ENCODE assay signal across 9 mouse cellular contexts in genomic region chr10:100590323-100590722, GRCm38 (mm10). TPM values are rescaled to one million over a fixed set of nuclear protein-coding genes. Genes with fewer than 3 reads are reported as not detected.
DNase-seq lines count a peak whose midpoint lies in the region; ATAC-seq lines count a peak whose summit lies in the region.
"Had no signal": no experiment of that assay in that cellular context is flagged by ENCODE, and none has a peak within 500 bp of the region (broad histone marks: within the 10 kb centered on the region; RNA-seq: fewer than 3 reads in every experiment).

4930430F08Rik (minus strand) TSS chr10:100590423.
1700017N19Rik (plus strand) TSS chr10:100590484.

- H3K4me3 ChIP-seq in heart, embryonic 16.5 days (ENCODE audit: low read length): peak within 1 kb of the TSS; percentile 96
- H3K4me3 ChIP-seq in embryonic facial prominence, embryonic 12.5 days: peak within 1 kb of the TSS; percentile 64
- H3K4me3 ChIP-seq in hindbrain, embryonic 16.5 days (ENCODE audit: low read length): peak within 1 kb of the TSS; percentile 91
- peak within 1 kb of the TSS; percentile 73 for H3K4me3 ChIP-seq in midbrain, embryonic 12.5 days

- no peak within 1 kb of the TSS for H3K27ac ChIP-seq in heart, embryonic 16.5 days (ENCODE audit: low read length)
- no peak within 1 kb of the TSS for H3K27ac ChIP-seq in embryonic facial prominence, embryonic 12.5 days
- no peak within 1 kb of the TSS for H3K27ac ChIP-seq in hindbrain, embryonic 16.5 days (ENCODE audit: low read depth, low read length)
- no peak within 1 kb of the TSS for H3K27ac ChIP-seq in midbrain, embryonic 12.5 days (replicated peaks)

- peak within 1 kb of the TSS; percentile 86 for H3K4me2 ChIP-seq in heart, embryonic 16.5 days (ENCODE audit: low read depth, low read length)
- peak within 1 kb of the TSS; percentile 63 for H3K4me2 ChIP-seq in embryonic facial prominence, embryonic 12.5 days (replicated peaks)
- peak within 1 kb of the TSS; percentile 87 for H3K4me2 ChIP-seq in hindbrain, embryonic 16.5 days (ENCODE audit: low read length)
- H3K4me2 ChIP-seq in midbrain, embryonic 12.5 days (replicated peaks): peak within 1 kb of the TSS; percentile 60

- no peaks in the 10 kb centered on the region for H3K36me3 ChIP-seq in heart, embryonic 16.5 days (ENCODE audit: control insufficient read depth, insufficient read depth)
- no peaks in the 10 kb centered on the region for H3K36me3 ChIP-seq in embryonic facial prominence, embryonic 12.5 days
- H3K36me3 ChIP-seq in hindbrain, embryonic 16.5 days (ENCODE audit: control insufficient read depth, insufficient read depth, low read length): no peaks in the 10 kb centered on the region
- no peaks in the 10 kb centered on the region for H3K36me3 ChIP-seq in midbrain, embryonic 12.5 days

- no peak for ATAC-seq in heart, embryonic 16.5 days (replicated peaks; ENCODE audit: extremely low read depth, insufficient read depth, low FRiP score)
- ATAC-seq in embryonic facial prominence, embryonic 12.5 days (ENCODE audit: insufficient number of reproducible peaks, insufficient read depth, low FRiP score, low TSS enrichment): no peak
- ATAC-seq in hindbrain, embryonic 16.5 days: no peak
- ATAC-seq in midbrain, embryonic 12.5 days (ENCODE audit: low FRiP score, low read depth): no peak
- ATAC-seq in inflammation-experienced regulatory T-cells, adult 6 months: no peak

- H3K9ac ChIP-seq in heart, embryonic 16.5 days (ENCODE audit: low read length): no peak within 1 kb of the TSS
- H3K9ac ChIP-seq in embryonic facial prominence, embryonic 12.5 days: no peak within 1 kb of the TSS
- no peak within 1 kb of the TSS; the same call in 1 of the 2 replicates for H3K9ac ChIP-seq in hindbrain, embryonic 16.5 days (ENCODE audit: low read depth, low read length)
- H3K9ac ChIP-seq in midbrain, embryonic 12.5 days (replicated peaks): no peak within 1 kb of the TSS

- H3K27me3 ChIP-seq in heart, embryonic 16.5 days (ENCODE audit: control insufficient read depth, insufficient read depth, low read length): no peaks in the 10 kb centered on the region
- H3K27me3 ChIP-seq in embryonic facial prominence, embryonic 12.5 days: no peaks in the 10 kb centered on the region
- no peaks in the 10 kb centered on the region for H3K27me3 ChIP-seq in hindbrain, embryonic 16.5 days (replicated peaks; ENCODE audit: control insufficient read depth, insufficient read depth, low read length)
- H3K27me3 ChIP-seq in midbrain, embryonic 12.5 days: no peaks in the 10 kb centered on the region

- DNase-seq in heart, postnatal 10 days: no peak
- DNase-seq in Muller cell, postnatal 12 days (ENCODE audit: inconsistent ontology term): no peak
- no peak for DNase-seq in layer of hippocampus, adult 9-10 months (ENCODE audit: low spot score)

- WGBS in heart, embryonic 16.5 days: 79% methylated on average over 1 of the region's 1 CpGs
- WGBS in embryonic facial prominence, embryonic 12.5 days: 90% methylated on average over 1 of the region's 1 CpGs
- WGBS in hindbrain, embryonic 16.5 days: 72% methylated on average over 1 of the region's 1 CpGs
- 80% methylated on average over 1 of the region's 1 CpGs for WGBS in midbrain, embryonic 12.5 days

- intact Hi-C loops in heart, postnatal 10 days (cut with DNase I): no loop called here

- no peaks in the 10 kb centered on the region for H3K9me3 ChIP-seq in heart, embryonic 16.5 days (replicated peaks; ENCODE audit: control insufficient read depth, low read length)
- no peaks in the 10 kb centered on the region for H3K9me3 ChIP-seq in embryonic facial prominence, embryonic 12.5 days
- no peaks in the 10 kb centered on the region for H3K9me3 ChIP-seq in hindbrain, embryonic 16.5 days (ENCODE audit: control insufficient read depth, low read length)
- no peaks in the 10 kb centered on the region for H3K9me3 ChIP-seq in midbrain, embryonic 12.5 days

- peaks cover 5% of the 10 kb centered on the region; the same call in 1 of the 2 replicates for H3K4me1 ChIP-seq in heart, embryonic 16.5 days (ENCODE audit: control insufficient read depth, insufficient read depth, low read length)
- H3K4me1 ChIP-seq in embryonic facial prominence, embryonic 12.5 days: peaks cover 6% of the 10 kb centered on the region; the same call in 1 of the 2 replicates
- H3K4me1 ChIP-seq in hindbrain, embryonic 16.5 days (ENCODE audit: control insufficient read depth, insufficient read depth, low read depth, low read length): peaks cover 6% of the 10 kb centered on the region; the same call in 1 of the 2 replicates
- H3K4me1 ChIP-seq in midbrain, embryonic 12.5 days: peaks cover 7% of the 10 kb centered on the region

RNA-seq across cellular contexts. Expression of gene 4930430F08Rik, which starts in this region (rescaled TPM):
- polyA plus RNA-seq in heart, embryonic 16.5 days (2015; fragmentation: Nextera tagmentation; extraction: Ambion mirVana): 7.4 and 7.8 TPM in 2 replicates
- total RNA-seq in heart, postnatal 10 days (2021): 1 to 10 TPM; 2.3 to 3.4 TPM
- 7.5 and 9.3 TPM in 2 replicates for polyA plus RNA-seq in embryonic facial prominence, embryonic 12.5 days (2016; fragmentation: Nextera tagmentation; extraction: Ambion mirVana)
- polyA plus RNA-seq in hindbrain, embryonic 16.5 days (2015; fragmentation: Nextera tagmentation; extraction: Ambion mirVana): 14.4 and 17.8 TPM in 2 replicates
- polyA plus RNA-seq in midbrain, embryonic 12.5 days (2016; fragmentation: Nextera tagmentation; extraction: Ambion mirVana): 10.5 and 12.7 TPM in 2 replicates
- 10 to 100 TPM in 2 of 3 experiments, 1 to 10 TPM in 1; 9.9 to 13.7 (median 10.8) TPM for polyA plus RNA-seq in inflammation-experienced regulatory T-cells, adult 6 months (2017; shearing (Covaris generic))

RNA-seq across cellular contexts. Expression of gene 1700017N19Rik, which starts in this region (rescaled TPM):
- polyA plus RNA-seq in heart, embryonic 16.5 days (2015; fragmentation: Nextera tagmentation; extraction: Ambion mirVana): not detected in 2 replicates
- not detected for total RNA-seq in heart, postnatal 10 days (2021)
- polyA plus RNA-seq in embryonic facial prominence, embryonic 12.5 days (2016; fragmentation: Nextera tagmentation; extraction: Ambion mirVana): not detected in 2 replicates
- polyA plus RNA-seq in hindbrain, embryonic 16.5 days (2015; fragmentation: Nextera tagmentation; extraction: Ambion mirVana): 0.19 TPM in 1 of 2 replicates, not detected in the other
- polyA plus RNA-seq in midbrain, embryonic 12.5 days (2016; fragmentation: Nextera tagmentation; extraction: Ambion mirVana): not detected in 2 replicates
- not detected for polyA plus RNA-seq in inflammation-experienced regulatory T-cells, adult 6 months (2017; shearing (Covaris generic))
- total RNA-seq: liver, adult 2 months had no signal
- polyA plus RNA-seq: liver, adult 2 months had no signal
